Mouse (Mus musculus): ENCODE results near the gene Samd3. TPM values are rescaled to one million over a fixed set of nuclear protein-coding genes. Genes with fewer than 3 reads are reported as not detected.
A peak's percentile ranks its signal among the peaks of the same experiment; 100 is the strongest.

Samd3 gene
- total RNA-seq, 2 experiments from 2014 or later = not detected

- no peak for DNase-seq (ENCODE audit: low spot score in 2 of 2)
Measured at GRCm38 (mm10) chr10:26302336-26302735, 72.8 kb downstream of the Samd3 start.

DNA sequence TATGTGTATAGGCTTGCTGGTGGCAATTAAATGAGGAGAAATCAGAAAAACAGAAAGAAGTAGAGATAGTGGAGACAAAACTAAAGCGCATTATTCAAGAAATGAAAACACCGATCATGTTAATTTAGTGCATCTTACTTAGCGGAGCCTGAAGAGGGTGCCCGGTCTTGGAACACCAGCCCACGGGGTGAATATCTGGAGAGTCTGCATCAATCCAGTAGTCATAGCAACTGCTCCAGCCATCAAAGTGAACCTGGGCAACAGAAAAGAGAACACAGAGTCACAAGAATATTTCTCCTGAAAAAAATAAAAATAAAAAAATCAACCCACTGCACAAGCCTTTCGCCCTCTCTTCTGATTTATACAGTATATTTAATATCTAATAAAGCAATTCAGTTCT is 74.0 kb downstream of the Samd3 start:
- DNase-seq (ENCODE audit: low spot score in 2 of 2) = no peak

GRCm38 (mm10) chr10:26314327-26314726 is 84.8 kb downstream of the Samd3 start:
- DNase-seq (ENCODE audit: low spot score in 2 of 2) = peak; percentile 18 to 55

DNA sequence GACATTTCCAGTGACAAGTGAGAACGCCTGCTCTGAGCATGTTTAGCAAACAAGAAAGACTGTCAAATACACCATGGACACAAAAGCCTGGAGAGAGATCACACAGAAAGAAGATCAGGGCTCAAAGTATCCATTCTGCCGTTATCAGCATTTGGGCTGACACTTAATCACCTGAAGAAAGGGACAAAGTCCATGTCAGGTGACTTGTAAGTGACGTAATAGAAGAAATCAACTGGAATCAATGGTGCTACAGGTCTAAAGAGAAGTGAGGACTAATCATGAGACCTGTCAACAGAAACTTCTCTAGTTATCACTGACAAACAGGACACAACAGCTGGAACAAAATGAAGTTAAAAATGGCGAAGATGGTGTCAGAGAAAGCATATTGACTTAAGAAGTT is 91.2 kb downstream of the Samd3 start:
- no peak for DNase-seq (ENCODE audit: low spot score in 2 of 2)

Other genes with a start within 250 kb of the Samd3 start
- under 1 TPM; 0.45 to 0.84 TPM for gene Gm9767, start 151.5 kb upstream of the Samd3 start, total RNA-seq (2021)
- 10 to 100 TPM; 26.8 to 28.4 TPM for gene Tmem200a, start 150.7 kb upstream of the Samd3 start, total RNA-seq (2021)
- gene L3mbtl3, start 146.3 kb downstream of the Samd3 start, total RNA-seq (2021) = 10 to 100 TPM; 15.7 to 19.0 TPM

Measured in layer of hippocampus, adult 18-20 months (tissue).